Mouse (Mus musculus) kidney, postnatal 0 days (tissue): ENCODE results near the gene Fbxo46. TPM values are rescaled to one million over a fixed set of nuclear protein-coding genes. Genes with fewer than 3 reads are reported as not detected.

Experiments used
- ATAC-seq: fragments of 200-750 bp; cut with Nextera tagmentation; replicated peaks from 2 replicates; pipeline ENCODE4 v1.8.0; 2017; ENCODE audit warnings: low read depth, moderate number of reproducible peaks, moderate TSS enrichment, moderate library complexity; ENCODE audit not compliant: low FRiP score
- DNase-seq: peaks from one replicate; pipeline ENCODE4 v3.0.0-alpha.2; 2016; ENCODE audit warnings: low spot score
- H3K27ac ChIP-seq: fragments of 300-500 bp; sonication (generic); 2 replicates; pipeline ENCODE4 v1.5.1; 2014; ENCODE audit warnings: mild to moderate bottlenecking
- H3K27me3 ChIP-seq: fragments of 300-500 bp; sonication (generic); 2 replicates; pipeline ENCODE4 v1.6.1; 2014; ENCODE audit warnings: low read length, mixed read lengths; ENCODE audit not compliant: insufficient read depth
- H3K36me3 ChIP-seq: fragments of 300-500 bp; sonication (generic); 2 replicates; pipeline ENCODE4 v1.6.1; 2014; ENCODE audit warnings: low read length, mixed read lengths; ENCODE audit not compliant: insufficient read depth
- H3K4me1 ChIP-seq: fragments of 300-500 bp; sonication (generic); replicated peaks from 2 replicates; pipeline ENCODE4 v1.6.1; 2014; ENCODE audit warnings: antibody characterized with exemption, low read length, mixed read lengths; ENCODE audit not compliant: insufficient read depth
- H3K4me2 ChIP-seq: fragments of 300-500 bp; sonication (generic); 2 replicates; pipeline ENCODE4 v1.6.1; 2014; ENCODE audit warnings: mild to moderate bottlenecking, low read length, moderate library complexity, mixed read lengths
- H3K4me3 ChIP-seq: fragments of 300-500 bp; sonication (generic); replicated peaks from 2 replicates; pipeline ENCODE4 v1.5.1; 2014; ENCODE audit warnings: low read depth, low read length
- H3K9ac ChIP-seq: fragments of 300-500 bp; sonication (generic); 2 replicates; pipeline ENCODE4 v1.6.1; 2014; ENCODE audit warnings: low read depth, low read length
- H3K9me3 ChIP-seq: fragments of 300-500 bp; sonication (generic); replicated peaks from 2 replicates; pipeline ENCODE4 v1.6.1; 2016; ENCODE audit warnings: low read length, inconsistent platforms, mixed read lengths
- CTCF ChIP-seq: IDR thresholded peaks from 2 replicates; pipeline ENCODE4 v1.5.1; 2016; ENCODE audit warnings: antibody characterized with exemption, low read depth, mild to moderate bottlenecking, moderate library complexity
- WGBS: fragments of 180-500 bp; shearing (Covaris S2); extraction: QIAGEN DNeasy Blood & Tissue Kit; methylation state at CpG from one replicate; pipeline ENCODE4 v1.1.7; 2014; 5-methylcytosine and 5-hydroxymethylcytosine counted together
- polyA plus RNA-seq: library from polyadenylated mRNA; unstranded; fragments of >200 nt; fragmentation: Nextera tagmentation; extraction: Ambion mirVana; gene quantifications from 2 replicates; pipeline ENCODE4 v1.2.1, GENCODE M21; 2015

Fbxo46 gene
- polyA plus RNA-seq, 1 experiment from 2014 or later: 12.1 TPM

- no peak overlapping the region for H3K4me3 ChIP-seq
- H3K4me1 ChIP-seq: peaks cover 34% of the 10 kb centered on the region
- TF ChIP-seq CTCF: peak; percentile 76
- no peak overlapping the region for H3K4me2 ChIP-seq
- WGBS: 42% methylated on average over 10 of the region's 10 CpGs
- no peaks in the 10 kb centered on the region for H3K27me3 ChIP-seq
- ATAC-seq (no peak), DNase-seq (peak; percentile 73)
- H3K9ac ChIP-seq: no peak overlapping the region
- peaks cover 10% of the 10 kb centered on the region; the same call in 1 of the 2 replicates for H3K36me3 ChIP-seq
- no peak overlapping the region for H3K27ac ChIP-seq
- no peaks in the 10 kb centered on the region for H3K9me3 ChIP-seq
Measured at GRCm38 (mm10) chr7:19088813-19089212, 30.8 kb upstream of the Fbxo46 start.

DNA sequence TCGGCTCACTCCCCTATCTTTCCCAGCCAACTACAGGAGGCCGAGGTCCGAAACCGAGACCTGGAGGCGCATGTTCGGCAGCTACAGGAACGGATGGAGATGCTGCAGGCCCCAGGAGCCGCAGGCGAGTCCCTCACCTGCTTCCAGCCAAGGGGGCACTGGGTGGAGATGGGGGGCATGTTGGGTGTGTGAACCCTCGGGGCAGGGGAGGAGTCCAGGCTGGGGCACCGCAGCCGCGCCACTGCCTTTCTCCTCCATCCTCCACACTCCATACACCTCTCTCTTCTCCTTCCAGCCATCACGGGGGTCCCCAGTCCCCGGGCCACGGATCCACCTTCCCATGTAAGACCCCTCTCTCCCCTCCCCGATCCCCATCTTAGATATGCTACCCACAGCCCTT is 27.7 kb upstream of the Fbxo46 start:
- TF ChIP-seq CTCF: no peak
- Histone ChIP-seq H3K36me3 (peaks cover 10% of the 10 kb centered on the region; the same call in 1 of the 2 replicates), H3K9ac (peak overlapping the region; percentile 25; the same call in 1 of the 2 replicates), H3K4me3 (no peak overlapping the region), H3K27ac (no peak overlapping the region), H3K4me1 (peaks cover 20% of the 10 kb centered on the region), H3K27me3 (no peaks in the 10 kb centered on the region), H3K9me3 (no peaks in the 10 kb centered on the region), H3K4me2 (peak overlapping the region; percentile 92)
- DNase-seq: no peak
- no peak for ATAC-seq
- WGBS: 48% methylated on average over 16 of the region's 17 CpGs

DNA sequence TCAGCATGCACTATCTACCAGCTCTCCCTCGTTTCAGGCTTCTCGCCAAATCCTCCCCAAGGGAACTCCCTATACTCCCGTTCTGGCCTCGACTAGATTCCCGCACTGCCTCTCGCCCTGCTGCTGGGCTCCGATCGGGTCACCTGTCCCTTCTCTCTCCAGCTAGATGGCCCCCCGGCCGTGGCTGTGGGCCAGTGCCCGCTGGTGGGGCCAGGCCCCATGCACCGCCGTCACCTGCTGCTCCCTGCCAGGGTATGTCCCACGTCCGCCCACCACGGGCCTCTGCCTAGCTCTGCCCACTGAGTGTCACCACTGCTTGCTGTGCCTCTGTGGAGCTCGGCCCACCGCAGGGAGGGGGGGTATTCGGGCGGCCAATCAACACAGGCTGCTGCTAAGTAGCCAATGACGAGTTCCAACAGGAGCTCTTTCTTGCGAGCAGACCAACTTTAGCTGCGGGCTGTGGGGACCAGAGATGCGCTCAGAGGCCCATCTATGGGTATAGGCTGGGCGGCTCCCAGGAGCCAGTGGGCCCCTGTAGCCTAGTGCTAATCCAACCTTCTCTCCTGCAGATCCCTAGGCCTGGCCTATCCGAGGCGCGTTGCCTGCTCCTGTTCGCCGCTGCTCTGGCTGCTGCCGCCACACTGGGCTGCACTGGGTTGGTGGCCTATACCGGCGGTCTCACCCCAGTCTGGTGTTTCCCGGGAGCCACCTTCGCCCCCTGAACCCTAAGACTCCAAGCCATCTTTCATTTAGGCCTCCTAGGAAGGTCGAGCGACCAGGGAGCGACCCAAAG is 27.1 kb upstream of the Fbxo46 start:
- H3K4me2 ChIP-seq: peak overlapping the region; percentile 92
- 9% methylated on average over 38 of the region's 38 CpGs for whole genome bisulfite sequencing
- H3K27ac ChIP-seq: peak overlapping the region; percentile 38
- H3K4me3 ChIP-seq: peak overlapping the region; percentile 76
- H3K9me3 ChIP-seq: no peaks in the 10 kb centered on the region
- no peaks in the 10 kb centered on the region for H3K27me3 ChIP-seq
- peak overlapping the region; percentile 25 for H3K9ac ChIP-seq
- peaks cover 10% of the 10 kb centered on the region; the same call in 1 of the 2 replicates for H3K36me3 ChIP-seq
- H3K4me1 ChIP-seq: peaks cover 20% of the 10 kb centered on the region
- DNase-seq (peak; percentile 79), ATAC-seq (peak; percentile 52)
- no peak for TF ChIP-seq CTCF

GRCm38 (mm10) chr7:19093174-19093521 is 26.5 kb upstream of the Fbxo46 start:
- ATAC-seq (peak; percentile 56), DNase-seq (peak; percentile 82)
- no peaks in the 10 kb centered on the region for H3K27me3 ChIP-seq
- no peaks in the 10 kb centered on the region for H3K9me3 ChIP-seq
- H3K36me3 ChIP-seq: peaks cover 6% of the 10 kb centered on the region; the same call in 1 of the 2 replicates
- 1% methylated on average over 12 of the region's 15 CpGs for WGBS
- peaks cover 20% of the 10 kb centered on the region for H3K4me1 ChIP-seq
- peak overlapping the region; percentile 25; the same call in 1 of the 2 replicates for H3K9ac ChIP-seq
- H3K4me2 ChIP-seq: peak overlapping the region; percentile 92
- H3K4me3 ChIP-seq: peak overlapping the region; percentile 76
- peak; percentile 87 for TF ChIP-seq CTCF
- peak overlapping the region; percentile 55 for H3K27ac ChIP-seq

DNA sequence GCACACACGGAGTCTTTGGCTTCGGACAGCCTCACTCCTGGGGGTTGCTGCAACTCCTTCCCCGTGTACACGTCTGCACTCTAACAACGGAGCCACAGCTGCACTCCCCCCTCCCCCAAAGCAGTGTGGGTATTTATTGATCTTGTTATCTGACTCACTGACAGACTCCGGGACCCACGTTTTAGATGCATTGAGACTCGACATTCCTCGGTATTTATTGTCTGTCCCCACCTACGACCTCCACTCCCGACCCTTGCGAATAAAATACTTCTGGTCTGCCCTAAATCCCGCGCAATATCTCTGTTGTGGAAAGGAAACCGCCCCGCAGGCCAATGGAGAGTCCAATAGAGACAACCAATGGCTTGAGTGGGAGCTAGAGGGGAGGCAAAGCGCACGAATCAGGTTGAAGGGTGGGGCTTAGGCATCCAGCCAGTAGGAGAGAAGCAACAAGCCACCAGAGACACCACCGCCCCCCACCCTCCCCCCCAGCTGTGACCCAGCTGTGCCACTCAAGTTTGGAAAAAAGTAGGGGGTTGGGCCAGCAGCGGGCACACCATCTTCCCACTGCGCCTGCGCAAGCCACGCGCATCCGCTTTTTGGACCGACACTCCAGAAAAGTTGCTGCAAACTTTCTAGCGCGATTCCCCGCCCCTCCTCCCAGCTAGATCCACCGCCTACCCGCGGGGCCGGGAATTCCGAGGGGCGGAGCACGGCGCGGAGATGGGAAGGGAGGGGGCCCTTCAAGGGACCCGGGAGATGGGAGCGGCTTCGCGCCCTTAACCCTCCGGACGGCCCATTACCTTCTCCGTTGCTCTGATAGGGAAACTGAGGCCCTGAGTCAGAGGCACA is 25.9 kb upstream of the Fbxo46 start:
- WGBS: under 1% methylated on average over 45 of the region's 45 CpGs
- Histone ChIP-seq H3K9ac (peak overlapping the region; percentile 86), H3K4me3 (peak overlapping the region; percentile 76), H3K27me3 (no peaks in the 10 kb centered on the region), H3K4me1 (peaks cover 20% of the 10 kb centered on the region), H3K4me2 (peak overlapping the region; percentile 92), H3K36me3 (0 out of 2 replicates have a peak, but pooled peaks cover 4% of the 10 kb centered on the region), H3K9me3 (no peaks in the 10 kb centered on the region), H3K27ac (peak overlapping the region; percentile 96)
- no peak for TF ChIP-seq CTCF
- DNase-seq (peak; percentile 99), ATAC-seq (peak; percentile 80)

- Histone ChIP-seq H3K9ac (peak within 1 kb of the TSS; percentile 86), H3K4me3 (peak within 1 kb of the TSS; percentile 76), H3K9me3 (no peaks in the 10 kb centered on the region), H3K27me3 (no peaks in the 10 kb centered on the region), H3K36me3 (0 out of 2 replicates have a peak, but pooled peaks cover 4% of the 10 kb centered on the region), H3K27ac (peak within 1 kb of the TSS; percentile 96), H3K4me2 (peak within 1 kb of the TSS; percentile 92), H3K4me1 (peaks cover 20% of the 10 kb centered on the region)
- WGBS: 0% methylated on average over 29 of the region's 36 CpGs
- ATAC-seq: no peak
- no peak for DNase-seq
- TF ChIP-seq CTCF: no peak
Measured at GRCm38 (mm10) chr7:19094471-19094825, 25.2 kb upstream of the Fbxo46 start, which contains the start of gene Six5. Six5 (plus strand) TSS chr7:19094594.
